Mouse (Mus musculus) cerebellum, adult 11 months (tissue): Measurements from ENCODE around the gene Slc9a8.
A peak's percentile ranks its signal among the peaks of the same experiment; 100 is the strongest.

Source experiments
- DNase-seq: peaks from one replicate; pipeline ENCODE4 v3.0.0; 2022

Slc9a8 gene

GRCm38 (mm10) chr2:167456361-167457020 is 35.0 kb downstream of the Slc9a8 start:
- no peak for DNase-seq

- peak; percentile 82 for DNase-seq
These were observed 35.7 kb downstream of the Slc9a8 start for GRCm38 (mm10) chr2:167457213-167457612.

GRCm38 (mm10) chr2:167458548-167458947 is 37.0 kb downstream of the Slc9a8 start:
- DNase-seq: no peak

GRCm38 (mm10) chr2:167459071-167459865 is 37.8 kb downstream of the Slc9a8 start:
- peak; percentile 80 for DNase-seq

GRCm38 (mm10) chr2:167462954-167463353 is 41.4 kb downstream of the Slc9a8 start:
- DNase-seq: peak; percentile 77

- DNase-seq: no peak
These were observed 42.3 kb downstream of the Slc9a8 start for GRCm38 (mm10) chr2:167463802-167464201.

GRCm38 (mm10) chr2:167465951-167466350 is 44.4 kb downstream of the Slc9a8 start:
- DNase-seq: no peak

GRCm38 (mm10) chr2:167467214-167467613 is 45.7 kb downstream of the Slc9a8 start:
- no peak for DNase-seq

- DNase-seq: no peak
These were observed 46.9 kb downstream of the Slc9a8 start for GRCm38 (mm10) chr2:167468444-167468843.

GRCm38 (mm10) chr2:167470611-167471010 is 49.1 kb downstream of the Slc9a8 start:
- DNase-seq: no peak

GRCm38 (mm10) chr2:167471585-167471984 is 50.1 kb downstream of the Slc9a8 start:
- DNase-seq: peak; percentile 96

- DNase-seq: no peak
These were observed 52.7 kb downstream of the Slc9a8 start for GRCm38 (mm10) chr2:167474218-167474617.

- DNase-seq: no peak
These were observed 54.1 kb downstream of the Slc9a8 start for GRCm38 (mm10) chr2:167475596-167475995.

- DNase-seq: peak; percentile 86
These were observed 54.7 kb downstream of the Slc9a8 start for GRCm38 (mm10) chr2:167476200-167476688.

- DNase-seq: no peak
These were observed 55.2 kb downstream of the Slc9a8 start for GRCm38 (mm10) chr2:167476762-167477161.

GRCm38 (mm10) chr2:167478128-167478527 is 56.6 kb downstream of the Slc9a8 start:
- no peak for DNase-seq

GRCm38 (mm10) chr2:167479501-167479900 is 58.0 kb downstream of the Slc9a8 start:
- no peak for DNase-seq

- no peak for DNase-seq
These were observed 61.2 kb downstream of the Slc9a8 start for GRCm38 (mm10) chr2:167482681-167483080.

GRCm38 (mm10) chr2:167483081-167483826 is 61.7 kb downstream of the Slc9a8 start:
- DNase-seq: no peak

- DNase-seq: peak; percentile 73
These were observed 62.4 kb downstream of the Slc9a8 start for GRCm38 (mm10) chr2:167483827-167484410.

GRCm38 (mm10) chr2:167484932-167485331 is 63.4 kb downstream of the Slc9a8 start:
- no peak for DNase-seq

GRCm38 (mm10) chr2:167485501-167486377 is 64.2 kb downstream of the Slc9a8 start:
- peak; percentile 91 for DNase-seq
